In genomic region chr7:79272789-79273718, GRCm38 (mm10) we compare ENCODE assay signal across 8 mouse cellular contexts. TPM values are rescaled to one million over a fixed set of nuclear protein-coding genes. Genes with fewer than 3 reads are reported as not detected.
A peak's percentile ranks its signal among the peaks of the same experiment; 100 is the strongest.
DNase-seq lines count a peak whose midpoint lies in the region; ATAC-seq lines count a peak whose summit lies in the region.

TSS of gene Abhd2 (plus strand) at chr7:79273199.

- peak within 1 kb of the TSS; percentile 91 for H3K9ac ChIP-seq in forebrain, embryonic 14.5 days (ENCODE audit: low read length)
- peak within 1 kb of the TSS; percentile 93 for H3K9ac ChIP-seq in neural tube, embryonic 15.5 days (replicated peaks)

- H3K27me3 ChIP-seq in forebrain, embryonic 14.5 days (replicated peaks; ENCODE audit: control insufficient read depth, insufficient read depth, low read length): no peaks in the 10 kb centered on the region
- H3K27me3 ChIP-seq in neural tube, embryonic 15.5 days (replicated peaks): no peaks in the 10 kb centered on the region

- H3K9me3 ChIP-seq in forebrain, embryonic 14.5 days (replicated peaks; ENCODE audit: control insufficient read depth, low read length): no peaks in the 10 kb centered on the region
- no peaks in the 10 kb centered on the region for H3K9me3 ChIP-seq in neural tube, embryonic 15.5 days (replicated peaks)

- H3K27ac ChIP-seq in forebrain, embryonic 14.5 days (ENCODE audit: low read depth, low read length): peak within 1 kb of the TSS; percentile 74
- H3K27ac ChIP-seq in neural tube, embryonic 15.5 days (replicated peaks): peak within 1 kb of the TSS; percentile 86

- ATAC-seq in forebrain, embryonic 14.5 days: peak; percentile 100
- ATAC-seq in neural tube, embryonic 15.5 days (ENCODE audit: low FRiP score): peak; percentile 100

- H3K36me3 ChIP-seq in forebrain, embryonic 14.5 days (ENCODE audit: control insufficient read depth, insufficient read depth, low read length): no peaks in the 10 kb centered on the region
- no peaks in the 10 kb centered on the region for H3K36me3 ChIP-seq in neural tube, embryonic 15.5 days

- peak; percentile 99 for DNase-seq in ES-CJ7 (ENCODE audit: low read depth, low spot score)
- peak; percentile 99 for DNase-seq in cerebellum, adult 11 months
- peak; percentile 100 for DNase-seq in forebrain, embryonic 14.5 days (ENCODE audit: low spot score)
- DNase-seq in heart, postnatal 14 days: peak; percentile 100
- DNase-seq in layer of hippocampus, adult 11-12 months (ENCODE audit: low spot score): peak; percentile 100
- peak; percentile 100 for DNase-seq in lung, adult 18-20 months
- DNase-seq in testis, postnatal 14 days (ENCODE audit: low spot score): peak; percentile 99

- intact Hi-C loops in heart, postnatal 14 days (cut with DNase I): loop anchor here (10.0 kb wide), 1 partner anchor 192 kb away; the partner anchor contains the start of gene Polg

- peak within 1 kb of the TSS; percentile 82 for H3K4me2 ChIP-seq in forebrain, embryonic 14.5 days (ENCODE audit: low read length)
- peak within 1 kb of the TSS; percentile 83 for H3K4me2 ChIP-seq in neural tube, embryonic 15.5 days

- under 1% methylated on average over 54 of the region's 54 CpGs for WGBS in forebrain, embryonic 14.5 days
- WGBS in neural tube, embryonic 15.5 days: under 1% methylated on average over 54 of the region's 54 CpGs

- peak within 1 kb of the TSS; percentile 76 for H3K4me3 ChIP-seq in forebrain, embryonic 14.5 days (ENCODE audit: low read depth, low read length)
- peak within 1 kb of the TSS; percentile 80 for H3K4me3 ChIP-seq in neural tube, embryonic 15.5 days (replicated peaks)

- peaks cover 35% of the 10 kb centered on the region for H3K4me1 ChIP-seq in forebrain, embryonic 14.5 days (ENCODE audit: control insufficient read depth, insufficient read depth, low read length)
- H3K4me1 ChIP-seq in neural tube, embryonic 15.5 days: peaks cover 44% of the 10 kb centered on the region

RNA-seq across cellular contexts. Expression of gene Abhd2, which starts in this region (rescaled TPM):
- 22.3 and 23.5 TPM in 2 replicates for polyA plus RNA-seq in forebrain, embryonic 14.5 days (2014; fragmentation: Nextera tagmentation; extraction: Ambion mirVana)
- 10 to 100 TPM; 40.3 to 45.0 TPM for total RNA-seq in heart, postnatal 14 days (2021)
- polyA plus RNA-seq in neural tube, embryonic 15.5 days (2015; fragmentation: Nextera tagmentation; extraction: Ambion mirVana): 15.6 TPM in 2 replicates

Comparison
In these comparisons a context has a peak if more than half of its experiments do, and no peak if none do; other contexts are left out.
1. Peak in every context shown above with its lines: DNase-seq, ATAC-seq, H3K4me3 ChIP-seq and H3K27ac ChIP-seq.